Mouse (Mus musculus): ENCODE results near the gene Spr.
A peak's percentile ranks its signal among the peaks of the same experiment; 100 is the strongest.
"Not testable (repeated sequence)": the region's sequence is repeated elsewhere in the genome, so short reads cannot be mapped to it uniquely, and the experiment has no call there.

Spr gene

GRCm38 (mm10) chr6:85132237-85132636 is 5.3 kb downstream of the Spr start:
- not testable (repeated sequence) for DNase-seq (ENCODE audit: low read depth, low spot score)

GRCm38 (mm10) chr6:85131673-85132072 is 5.9 kb downstream of the Spr start:
- DNase-seq (ENCODE audit: low read depth, low spot score): peak; percentile 87

GRCm38 (mm10) chr6:85117545-85118511 is 19.7 kb downstream of the Spr start:
- peak; percentile 80 for DNase-seq (ENCODE audit: low read depth, low spot score)

GRCm38 (mm10) chr6:85105033-85105615 is 32.4 kb downstream of the Spr start:
- no peak for DNase-seq (ENCODE audit: low read depth, low spot score)

- DNase-seq (ENCODE audit: low read depth, low spot score): no peak
These were observed 34.2 kb downstream of the Spr start for GRCm38 (mm10) chr6:85103321-85103720.

- no peak for DNase-seq (ENCODE audit: low read depth, low spot score)
These were observed 41.1 kb downstream of the Spr start for GRCm38 (mm10) chr6:85096441-85096840.

GRCm38 (mm10) chr6:85087425-85087824 is 50.1 kb downstream of the Spr start:
- no peak for DNase-seq (ENCODE audit: low read depth, low spot score)

GRCm38 (mm10) chr6:85086645-85087044 is 50.9 kb downstream of the Spr start:
- no peak for DNase-seq (ENCODE audit: low read depth, low spot score)
